Mouse (Mus musculus): ENCODE results near the gene Ldhb. TPM values are rescaled to one million over a fixed set of nuclear protein-coding genes. Genes with fewer than 3 reads are reported as not detected.

The Ldhb gene
- 1,564 and 1,601 TPM in 2 replicates for polyA plus RNA-seq (2015; fragmentation: Nextera tagmentation; extraction: Ambion mirVana)

- Histone ChIP-seq H3K9ac (ENCODE audit: low read depth, low read length) (peak within 1 kb of the TSS; percentile 74), H3K4me3 (replicated peaks; ENCODE audit: low read depth, low read length) (peak within 1 kb of the TSS; percentile 52), H3K4me2 (ENCODE audit: low read length) (peak within 1 kb of the TSS; percentile 87), H3K27ac (peak within 1 kb of the TSS; percentile 83), H3K36me3 (ENCODE audit: insufficient read depth, low read length) (0 out of 2 replicates have a peak, but pooled peaks cover 2% of the 10 kb centered on the region), H3K9me3 (replicated peaks; ENCODE audit: low read length) (no peaks in the 10 kb centered on the region), H3K4me1 (replicated peaks; ENCODE audit: insufficient read depth, low read length) (peaks cover 20% of the 10 kb centered on the region), H3K27me3 (ENCODE audit: insufficient read depth, low read length) (no peaks in the 10 kb centered on the region)
- peak; percentile 97 for ATAC-seq (replicated peaks; ENCODE audit: low FRiP score, low read depth)
- no peak for TF ChIP-seq CTCF (IDR thresholded peaks at IDR 0.05; ENCODE audit: low read depth)
- WGBS, result under 1% methylated on average over 18 of the region's 19 CpGs
- peak; percentile 98 for DNase-seq (ENCODE audit: low spot score)
Measured at GRCm38 (mm10) chr6:142507785-142508162, at the start of gene Ldhb. Gene Ldhb, minus strand, starts transcription at chr6:142507957.

DNA sequence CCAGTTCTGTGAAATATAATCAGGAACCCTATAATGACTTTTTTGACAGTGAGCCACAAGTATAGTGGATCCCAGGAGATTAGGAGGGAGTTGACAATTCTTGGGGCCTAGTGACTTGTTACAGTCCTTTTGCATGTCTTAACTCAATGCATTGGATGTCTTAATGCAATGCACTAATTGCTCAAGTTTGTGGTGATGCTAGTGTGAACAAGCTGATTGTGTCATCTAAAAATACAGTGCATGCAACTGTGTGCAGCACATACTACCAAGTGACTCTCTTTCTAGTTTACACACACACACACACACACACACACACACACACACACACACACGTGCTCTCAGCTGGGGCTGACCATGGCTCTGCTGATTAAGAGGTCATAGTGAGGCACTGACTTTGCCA, 48.2 kb upstream of the Ldhb start:
- Histone ChIP-seq H3K4me3 (replicated peaks; ENCODE audit: low read depth, low read length) (no peak overlapping the region), H3K27me3 (ENCODE audit: insufficient read depth, low read length) (no peaks in the 10 kb centered on the region), H3K36me3 (ENCODE audit: insufficient read depth, low read length) (no peaks in the 10 kb centered on the region), H3K9me3 (replicated peaks; ENCODE audit: low read length) (no peaks in the 10 kb centered on the region), H3K4me1 (replicated peaks; ENCODE audit: insufficient read depth, low read length) (no peaks in the 10 kb centered on the region), H3K27ac (no peak overlapping the region), H3K9ac (ENCODE audit: low read depth, low read length) (no peak overlapping the region), H3K4me2 (ENCODE audit: low read length) (no peak overlapping the region)
- no peak for TF ChIP-seq CTCF (IDR thresholded peaks at IDR 0.05; ENCODE audit: low read depth)
- ATAC-seq (replicated peaks; ENCODE audit: low FRiP score, low read depth) (no peak), DNase-seq (ENCODE audit: low spot score) (no peak)
- WGBS, result 61% methylated on average over 1 of the region's 1 CpGs

DNA sequence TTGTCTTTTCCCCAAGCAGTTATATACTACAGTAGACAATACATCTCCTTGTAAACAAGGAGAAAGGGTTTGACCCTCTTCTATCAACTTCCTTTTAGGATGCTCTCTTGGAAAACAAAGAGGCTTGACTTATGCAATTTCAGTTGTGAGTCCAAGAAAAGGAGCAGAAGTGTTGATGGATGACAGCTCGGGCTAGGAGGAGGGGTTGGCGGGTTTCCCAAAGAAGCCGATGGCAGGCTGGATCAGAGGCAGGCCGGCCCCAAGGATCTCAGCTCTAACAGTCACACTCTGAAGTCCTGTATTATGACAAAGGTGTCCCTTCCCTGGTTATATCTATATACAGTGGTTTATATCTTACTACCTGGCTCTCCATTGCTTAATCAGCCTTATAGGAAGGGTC, 43.7 kb upstream of the Ldhb start:
- WGBS, result 41% methylated on average over 4 of the region's 4 CpGs
- H3K27me3 ChIP-seq (ENCODE audit: insufficient read depth, low read length), result no peaks in the 10 kb centered on the region
- peak; percentile 76 for DNase-seq (ENCODE audit: low spot score)

DNA sequence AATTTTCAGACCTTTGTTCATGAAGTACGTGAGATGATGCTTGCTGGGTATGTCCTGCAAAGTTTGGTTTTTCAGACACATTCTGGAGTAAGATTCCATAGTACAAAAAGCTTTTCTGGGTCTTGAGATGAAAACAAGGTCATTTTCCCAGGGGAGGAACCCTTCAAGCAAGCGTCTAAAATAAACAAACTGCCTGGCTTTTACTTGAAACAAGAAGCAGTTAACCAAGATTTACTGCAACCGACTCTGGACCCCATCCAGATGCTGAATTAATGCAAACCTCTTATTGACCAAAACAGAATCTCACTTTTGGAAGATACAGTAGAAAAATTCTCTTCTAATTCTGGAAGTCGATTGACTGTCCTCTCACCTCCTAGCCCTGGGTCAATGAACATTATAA, 43.1 kb upstream of the Ldhb start:
- Histone ChIP-seq H3K9ac (ENCODE audit: low read depth, low read length) (no peak overlapping the region), H3K36me3 (ENCODE audit: insufficient read depth, low read length) (no peaks in the 10 kb centered on the region), H3K4me2 (ENCODE audit: low read length) (no peak overlapping the region), H3K27me3 (ENCODE audit: insufficient read depth, low read length) (no peaks in the 10 kb centered on the region), H3K9me3 (replicated peaks; ENCODE audit: low read length) (no peaks in the 10 kb centered on the region), H3K4me1 (replicated peaks; ENCODE audit: insufficient read depth, low read length) (no peaks in the 10 kb centered on the region), H3K4me3 (replicated peaks; ENCODE audit: low read depth, low read length) (no peak overlapping the region), H3K27ac (peak overlapping the region; percentile 78)
- WGBS, result 10% methylated on average over 4 of the region's 4 CpGs
- no peak for TF ChIP-seq CTCF (IDR thresholded peaks at IDR 0.05; ENCODE audit: low read depth)
- ATAC-seq (replicated peaks; ENCODE audit: low FRiP score, low read depth) (no peak), DNase-seq (ENCODE audit: low spot score) (peak; percentile 92)

More for the DNA sequence above, 43.7 kb upstream of the Ldhb start:
- peak overlapping the region; percentile 57; the same call in 1 of the 2 replicates for H3K27ac ChIP-seq
- no peak overlapping the region for H3K4me2 ChIP-seq (ENCODE audit: low read length)
- no peaks in the 10 kb centered on the region for H3K36me3 ChIP-seq (ENCODE audit: insufficient read depth, low read length)
- H3K4me3 ChIP-seq (replicated peaks; ENCODE audit: low read depth, low read length), result no peak overlapping the region
- no peak overlapping the region for H3K9ac ChIP-seq (ENCODE audit: low read depth, low read length)
- H3K4me1 ChIP-seq (replicated peaks; ENCODE audit: insufficient read depth, low read length), result no peaks in the 10 kb centered on the region
- no peak; the same call in 1 of the 2 replicates for ATAC-seq (replicated peaks; ENCODE audit: low FRiP score, low read depth)
- TF ChIP-seq CTCF (IDR thresholded peaks at IDR 0.05; ENCODE audit: low read depth), result no peak
- no peaks in the 10 kb centered on the region for H3K9me3 ChIP-seq (replicated peaks; ENCODE audit: low read length)

GRCm38 (mm10) chr6:142548377-142548776, 40.6 kb upstream of the Ldhb start:
- Histone ChIP-seq H3K27ac (no peak overlapping the region), H3K27me3 (ENCODE audit: insufficient read depth, low read length) (no peaks in the 10 kb centered on the region), H3K9me3 (replicated peaks; ENCODE audit: low read length) (no peaks in the 10 kb centered on the region), H3K4me2 (ENCODE audit: low read length) (no peak overlapping the region), H3K9ac (ENCODE audit: low read depth, low read length) (no peak overlapping the region), H3K4me1 (replicated peaks; ENCODE audit: insufficient read depth, low read length) (no peaks in the 10 kb centered on the region), H3K4me3 (replicated peaks; ENCODE audit: low read depth, low read length) (no peak overlapping the region), H3K36me3 (ENCODE audit: insufficient read depth, low read length) (no peaks in the 10 kb centered on the region)
- ATAC-seq (replicated peaks; ENCODE audit: low FRiP score, low read depth) (no peak), DNase-seq (ENCODE audit: low spot score) (no peak)
- TF ChIP-seq CTCF (IDR thresholded peaks at IDR 0.05; ENCODE audit: low read depth), result no peak
- 77% methylated on average over 2 of the region's 2 CpGs for WGBS

GRCm38 (mm10) chr6:142545132-142545531, 37.4 kb upstream of the Ldhb start:
- Histone ChIP-seq H3K4me2 (ENCODE audit: low read length) (no peak overlapping the region), H3K27ac (peak overlapping the region; percentile 40; the same call in 1 of the 2 replicates), H3K27me3 (ENCODE audit: insufficient read depth, low read length) (no peaks in the 10 kb centered on the region), H3K4me3 (replicated peaks; ENCODE audit: low read depth, low read length) (no peak overlapping the region), H3K4me1 (replicated peaks; ENCODE audit: insufficient read depth, low read length) (peaks cover 2% of the 10 kb centered on the region; the same call in 1 of the 2 replicates), H3K36me3 (ENCODE audit: insufficient read depth, low read length) (no peaks in the 10 kb centered on the region), H3K9me3 (replicated peaks; ENCODE audit: low read length) (no peaks in the 10 kb centered on the region), H3K9ac (ENCODE audit: low read depth, low read length) (no peak overlapping the region)
- 44% methylated on average over 14 of the region's 14 CpGs for whole genome bisulfite sequencing
- peak; percentile 75 for DNase-seq (ENCODE audit: low spot score)
- no peak; the same call in 1 of the 2 replicates for ATAC-seq (replicated peaks; ENCODE audit: low FRiP score, low read depth)
- no peak for TF ChIP-seq CTCF (IDR thresholded peaks at IDR 0.05; ENCODE audit: low read depth)

DNA sequence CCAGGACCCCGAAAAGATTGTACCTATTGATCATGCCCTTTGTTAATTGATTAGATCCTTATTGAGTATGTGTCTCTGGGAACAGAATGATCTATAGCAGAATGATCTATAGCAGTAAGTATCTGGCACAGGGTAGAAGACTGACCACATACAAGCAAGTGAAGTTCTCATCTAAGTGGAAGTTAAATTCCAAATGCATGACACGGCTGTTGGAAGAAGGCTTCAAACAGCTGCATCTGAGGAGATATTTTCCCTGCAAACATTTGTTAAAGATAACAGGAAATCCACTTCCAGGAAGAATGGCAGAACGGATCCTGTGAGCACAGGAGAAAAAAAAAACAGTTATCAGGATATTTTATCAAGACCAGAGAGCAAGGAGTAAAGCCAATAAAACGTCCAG, 35.9 kb upstream of the Ldhb start:
- Histone ChIP-seq H3K36me3 (ENCODE audit: insufficient read depth, low read length) (no peaks in the 10 kb centered on the region), H3K9ac (ENCODE audit: low read depth, low read length) (no peak overlapping the region), H3K27me3 (ENCODE audit: insufficient read depth, low read length) (no peaks in the 10 kb centered on the region), H3K4me1 (replicated peaks; ENCODE audit: insufficient read depth, low read length) (peaks cover 2% of the 10 kb centered on the region; the same call in 1 of the 2 replicates), H3K27ac (peak overlapping the region; percentile 36; the same call in 1 of the 2 replicates), H3K4me3 (replicated peaks; ENCODE audit: low read depth, low read length) (no peak overlapping the region), H3K9me3 (replicated peaks; ENCODE audit: low read length) (no peaks in the 10 kb centered on the region), H3K4me2 (ENCODE audit: low read length) (no peak overlapping the region)
- WGBS, result 60% methylated on average over 4 of the region's 4 CpGs
- ATAC-seq (replicated peaks; ENCODE audit: low FRiP score, low read depth) (no peak), DNase-seq (ENCODE audit: low spot score) (no peak)
- no peak for TF ChIP-seq CTCF (IDR thresholded peaks at IDR 0.05; ENCODE audit: low read depth)
